Mouse (Mus musculus) frontal cortex, postnatal 14 days (tissue): ENCODE results near the gene Vav3.

Experiments used
- DNase-seq, 2 experiments: peaks; one replicate each; pipeline ENCODE4 v3.0.0; 2022; ENCODE audit warnings: low spot score in 2 of 2

Gene Vav3

GRCm38 (mm10) chr3:109683608-109684295 lies 343.3 kb downstream of the Vav3 start:
- DNase-seq = no peak

- no peak for DNase-seq
Measured at GRCm38 (mm10) chr3:109690566-109690965, 350.1 kb downstream of the Vav3 start.

- DNase-seq = no peak
Measured at GRCm38 (mm10) chr3:109692613-109693012, 352.2 kb downstream of the Vav3 start.

GRCm38 (mm10) chr3:109701301-109701700 lies 360.8 kb downstream of the Vav3 start:
- DNase-seq = no peak

GRCm38 (mm10) chr3:109707786-109708460 lies 367.5 kb downstream of the Vav3 start:
- DNase-seq = no peak

- no peak for DNase-seq
Measured at GRCm38 (mm10) chr3:109711751-109712150, 371.3 kb downstream of the Vav3 start.

- DNase-seq = no peak
Measured at GRCm38 (mm10) chr3:109714476-109714875, 374.0 kb downstream of the Vav3 start.

GRCm38 (mm10) chr3:109721753-109722152 lies 381.3 kb downstream of the Vav3 start:
- DNase-seq = no peak

- no peak for DNase-seq
Measured at GRCm38 (mm10) chr3:109726776-109727175, 386.3 kb downstream of the Vav3 start.

- no peak for DNase-seq
Measured at GRCm38 (mm10) chr3:109731592-109732230, 391.3 kb downstream of the Vav3 start.

- no peak for DNase-seq
Measured at GRCm38 (mm10) chr3:109732327-109733182, 392.1 kb downstream of the Vav3 start.
